Mouse (Mus musculus) cerebellum, adult 2 months (tissue): ENCODE data around the gene Plcg2.

Experiments used
- CTCF ChIP-seq: fragments of 200-500 bp; IDR thresholded peaks from 2 replicates; pipeline ENCODE4 v1.5.1; 2011; ENCODE audit warnings: low read depth, mild to moderate bottlenecking, control low read depth, low read length, moderate library complexity, borderline replicate concordance; ENCODE audit not compliant: insufficient read depth
- POLR2A ChIP-seq: fragments of 200-500 bp; IDR thresholded peaks from 2 replicates; pipeline ENCODE4 v1.6.1; 2011; ENCODE audit warnings: low read length, control low read depth, borderline replicate concordance; ENCODE audit not compliant: insufficient read depth

DNA sequence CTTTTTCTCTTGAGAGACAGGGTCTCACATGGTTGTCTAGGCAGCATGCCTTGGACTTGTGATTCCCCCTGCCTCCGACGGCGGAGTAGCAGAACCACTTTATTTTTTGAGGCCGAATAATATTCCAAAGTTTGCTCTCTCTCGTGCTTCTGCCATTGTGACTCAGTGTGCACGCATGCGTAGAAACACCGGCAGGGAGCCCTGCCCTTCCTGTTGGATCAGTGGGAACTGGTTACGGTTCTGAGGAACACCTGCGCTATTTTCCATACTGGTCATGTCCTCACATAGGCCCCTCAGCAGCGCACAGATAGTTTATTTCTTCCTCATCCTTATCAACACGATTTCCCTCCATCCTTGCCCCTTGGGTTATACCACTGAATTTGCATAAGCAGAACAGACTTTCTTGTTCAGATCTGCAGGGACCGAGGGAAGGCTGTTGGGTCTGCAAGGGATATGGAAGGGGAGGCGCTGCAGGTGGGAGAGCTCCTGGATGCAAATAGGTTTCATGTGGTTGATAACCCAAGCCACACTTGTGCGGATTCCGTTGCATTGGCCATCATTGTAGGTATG lies 64.4 kb downstream of the Plcg2 start:
- TF ChIP-seq POLR2A (no peak), CTCF (no peak)
